Mouse (Mus musculus) layer of hippocampus, adult 9-11 months (tissue): ENCODE results near the gene Polr3a.
A peak's percentile ranks its signal among the peaks of the same experiment; 100 is the strongest.
"Not testable (repeated sequence)": the region's sequence is repeated elsewhere in the genome, so short reads cannot be mapped to it uniquely, and the experiment has no call there.

Experiments
- DNase-seq: peaks from one replicate; pipeline ENCODE4 v3.0.0; 2022

The Polr3a gene

GRCm38 (mm10) chr14:24491266-24491981, 4.6 kb upstream of the Polr3a start:
- no peak for DNase-seq

DNA sequence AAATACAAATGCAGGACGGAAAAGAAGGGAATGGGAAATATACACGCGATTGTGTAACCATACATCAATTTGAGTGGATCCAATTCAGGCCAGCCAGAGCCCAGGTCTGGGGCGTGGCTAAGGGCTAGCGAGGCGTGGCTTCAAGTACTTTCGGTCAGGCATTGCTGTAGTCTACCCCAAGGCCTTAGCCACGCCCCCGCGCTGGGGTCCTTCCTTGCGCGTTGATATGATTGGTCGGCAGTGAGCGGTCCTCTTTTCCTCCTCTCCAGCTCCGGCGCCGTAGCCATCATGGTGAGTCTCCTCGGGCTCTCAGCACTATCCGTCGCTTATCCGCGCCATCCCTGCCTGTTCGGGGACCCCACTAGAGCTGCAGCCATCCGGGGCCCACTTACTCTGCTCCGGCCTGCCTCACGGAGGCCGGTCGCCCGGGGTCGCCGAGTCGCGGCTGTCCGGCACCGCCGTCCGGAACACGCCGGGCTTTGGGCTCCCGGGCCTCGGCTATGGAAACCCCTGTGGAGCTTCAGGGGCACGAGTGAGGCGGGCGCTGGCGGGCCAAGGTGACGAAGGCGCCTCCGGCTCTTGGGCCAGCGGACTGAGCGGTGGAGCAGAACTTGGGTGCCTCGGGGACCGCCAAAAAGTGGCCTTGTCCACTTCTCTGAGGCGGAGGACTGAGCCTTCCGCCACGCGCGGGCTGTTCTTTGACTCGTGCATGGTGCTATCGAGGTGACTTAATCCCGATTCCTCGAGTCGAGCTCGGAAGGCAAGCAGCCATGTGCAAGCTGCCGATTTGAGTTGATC, 3.8 kb upstream of the Polr3a start:
- DNase-seq: peak; percentile 98

- DNase-seq: not testable (repeated sequence)
These were observed 2.9 kb upstream of the Polr3a start for GRCm38 (mm10) chr14:24489772-24490171.

- DNase-seq: no peak
These were observed 554 bp downstream of the Polr3a start for GRCm38 (mm10) chr14:24486241-24486767.

GRCm38 (mm10) chr14:24468806-24469205, 18.1 kb downstream of the Polr3a start:
- no peak for DNase-seq

DNA sequence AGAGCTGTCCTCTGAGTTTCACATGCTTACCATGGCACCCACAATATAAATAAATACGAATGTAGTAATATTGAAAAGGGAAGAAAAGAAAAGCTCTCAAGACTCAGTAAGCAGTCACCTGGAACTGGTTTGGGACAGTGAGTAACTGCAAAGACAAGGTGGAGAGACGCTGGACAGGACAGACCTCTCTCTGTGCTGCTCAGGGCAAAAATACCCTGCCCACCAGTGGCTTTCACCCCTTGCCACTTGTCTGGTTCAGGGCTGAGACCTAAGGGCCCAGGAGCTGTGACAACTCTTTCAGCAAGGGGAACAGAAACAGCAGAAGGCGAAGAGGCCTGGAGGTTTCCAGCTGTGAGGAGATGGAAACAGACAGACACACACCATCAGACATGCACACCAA, 28.7 kb downstream of the Polr3a start:
- DNase-seq: no peak

DNA sequence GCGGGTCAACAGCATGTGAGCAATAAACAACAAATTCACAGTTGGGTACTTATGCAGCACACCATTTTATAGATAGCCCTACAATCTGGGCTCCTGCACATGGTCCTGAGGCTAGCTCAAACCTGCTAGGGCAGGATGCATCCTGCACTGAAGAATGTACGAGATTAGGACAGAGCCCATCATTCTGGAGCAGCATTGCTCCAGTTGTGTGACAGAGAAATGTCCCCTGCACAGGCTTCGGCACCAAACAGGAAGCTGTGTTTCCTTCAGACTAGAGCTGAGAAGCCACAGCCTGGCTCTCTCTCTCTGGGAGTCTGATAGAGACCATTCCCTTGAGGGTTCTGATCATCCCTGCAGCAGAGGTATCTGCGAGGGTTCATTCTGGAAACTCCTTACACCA, 43.3 kb downstream of the Polr3a start:
- not testable (repeated sequence) for DNase-seq
